Mouse (Mus musculus): ENCODE results near the gene Idh3g. TPM values are rescaled to one million over a fixed set of nuclear protein-coding genes. Genes with fewer than 3 reads are reported as not detected.

Idh3g gene
- 111 and 121 TPM in 2 replicates for polyA plus RNA-seq (2012; rRNA removed; ENCODE audit: low replicate concordance)

GRCm38 (mm10) chrX:73786364-73787224, at the start of gene Idh3g, which contains the start of gene Ssr4:
Idh3g (minus strand) TSS chrX:73786897.
Ssr4 (plus strand) TSS chrX:73787028.

GRCm38 (mm10) chrX:73824185-73825151, 37.8 kb upstream of the Idh3g start, which contains the start of gene Pdzd4:
Pdzd4 (minus strand) TSS chrX:73824969.

GRCm38 (mm10) chrX:73774168-73774760, 12.4 kb downstream of the Idh3g start, which contains the start of gene Srpk3:
Srpk3 (plus strand) TSS chrX:73774405.

GRCm38 (mm10) chrX:73756334-73757140, 30.2 kb downstream of the Idh3g start, which contains the start of gene Plxnb3:
Plxnb3 (plus strand) TSS chrX:73757090.

Other genes starting within 250 kb of the Idh3g start
- 0.19 and 1.2 TPM in 2 replicates for gene Dusp9, start 147.5 kb downstream of the Idh3g start, polyA plus RNA-seq (2012; rRNA removed; ENCODE audit: low replicate concordance)
- 5.9 and 6.7 TPM in 2 replicates for gene Pnck, start 126.8 kb downstream of the Idh3g start, polyA plus RNA-seq (2012; rRNA removed; ENCODE audit: low replicate concordance)
- 267 and 893 TPM in 2 replicates for gene Slc6a8, start 113.7 kb downstream of the Idh3g start, polyA plus RNA-seq (2012; rRNA removed; ENCODE audit: low replicate concordance)
- gene Bcap31, start 70.7 kb downstream of the Idh3g start, polyA plus RNA-seq (2012; rRNA removed; ENCODE audit: low replicate concordance) = 20.5 and 29.9 TPM in 2 replicates
- 59.1 and 133 TPM in 2 replicates for gene Abcd1, start 70.3 kb downstream of the Idh3g start, polyA plus RNA-seq (2012; rRNA removed; ENCODE audit: low replicate concordance)
- 0.17 and 0.67 TPM in 2 replicates for gene Plxnb3, start 29.8 kb downstream of the Idh3g start, polyA plus RNA-seq (2012; rRNA removed; ENCODE audit: low replicate concordance)
- gene Srpk3, start 12.5 kb downstream of the Idh3g start, polyA plus RNA-seq (2012; rRNA removed; ENCODE audit: low replicate concordance) = 3.5 and 6.0 TPM in 2 replicates
- gene Ssr4, start 131 bp upstream of the Idh3g start, polyA plus RNA-seq (2012; rRNA removed; ENCODE audit: low replicate concordance) = 251 and 470 TPM in 2 replicates
- 0.61 and 0.63 TPM in 2 replicates for gene Pdzd4, start 38.1 kb upstream of the Idh3g start, polyA plus RNA-seq (2012; rRNA removed; ENCODE audit: low replicate concordance)
- 0.12 TPM in 1 of 2 replicates, not detected in the other for gene Avpr2, start 105.2 kb upstream of the Idh3g start, polyA plus RNA-seq (2012; rRNA removed; ENCODE audit: low replicate concordance)
- 8.4 and 14.6 TPM in 2 replicates for gene L1cam, start 109.2 kb upstream of the Idh3g start, polyA plus RNA-seq (2012; rRNA removed; ENCODE audit: low replicate concordance)
- 13.0 and 26.2 TPM in 2 replicates for gene Arhgap4, start 135.0 kb upstream of the Idh3g start, polyA plus RNA-seq (2012; rRNA removed; ENCODE audit: low replicate concordance)
- 45.3 and 49.0 TPM in 2 replicates for gene Naa10, start 135.0 kb upstream of the Idh3g start, polyA plus RNA-seq (2012; rRNA removed; ENCODE audit: low replicate concordance)
- 1.5 and 1.6 TPM in 2 replicates for gene Renbp, start 144.0 kb upstream of the Idh3g start, polyA plus RNA-seq (2012; rRNA removed; ENCODE audit: low replicate concordance)
- 32.2 and 81.2 TPM in 2 replicates for gene Hcfc1, start 179.5 kb upstream of the Idh3g start, polyA plus RNA-seq (2012; rRNA removed; ENCODE audit: low replicate concordance)
- gene Irak1, start 237.0 kb upstream of the Idh3g start, polyA plus RNA-seq (2012; rRNA removed; ENCODE audit: low replicate concordance) = 62.8 and 156 TPM in 2 replicates

Data from duodenum, adult 2 months (tissue).